Mouse (Mus musculus) forebrain, postnatal 0 days (tissue): ENCODE measurements around the gene Nrip2. TPM values are rescaled to one million over a fixed set of nuclear protein-coding genes. Genes with fewer than 3 reads are reported as not detected.

Experiments
- ATAC-seq: fragments of 200-750 bp; cut with Nextera tagmentation; 2 replicates; pipeline ENCODE4 v1.8.0; 2017; ENCODE audit warnings: mild to moderate bottlenecking, moderate library complexity
- DNase-seq: peaks from one replicate; pipeline ENCODE4 v3.0.0-alpha.2; 2015
- H3K27ac ChIP-seq: fragments of 300-500 bp; sonication (generic); 2 replicates; pipeline ENCODE4 v1.5.1; 2014; ENCODE audit warnings: low read depth, mild to moderate bottlenecking, antibody characterized with exemption, low read length, moderate library complexity, mixed read lengths
- H3K27me3 ChIP-seq: fragments of 300-500 bp; sonication (generic); 2 replicates; pipeline ENCODE4 v1.6.1; 2014; ENCODE audit warnings: mild to moderate bottlenecking, low read length, mixed read lengths; ENCODE audit not compliant: insufficient read depth
- H3K36me3 ChIP-seq: fragments of 300-500 bp; sonication (generic); 2 replicates; pipeline ENCODE4 v1.6.1; 2014; ENCODE audit warnings: mild to moderate bottlenecking, moderate library complexity; ENCODE audit not compliant: insufficient read depth
- H3K4me1 ChIP-seq: fragments of 300-500 bp; sonication (generic); 2 replicates; pipeline ENCODE4 v1.6.1; 2014; ENCODE audit warnings: antibody characterized with exemption; ENCODE audit not compliant: insufficient read depth
- H3K4me2 ChIP-seq: fragments of 300-500 bp; sonication (generic); 2 replicates; pipeline ENCODE4 v1.6.1; 2014; ENCODE audit warnings: low read depth, mild to moderate bottlenecking, moderate library complexity
- H3K4me3 ChIP-seq: fragments of 300-500 bp; sonication (generic); 2 replicates; pipeline ENCODE4 v1.5.1; 2014; ENCODE audit warnings: low read depth, low read length, mixed read lengths
- H3K9ac ChIP-seq: fragments of 300-500 bp; sonication (generic); 2 replicates; pipeline ENCODE4 v1.6.1; 2014; ENCODE audit warnings: mild to moderate bottlenecking
- H3K9me3 ChIP-seq: fragments of 300-500 bp; sonication (generic); 2 replicates; pipeline ENCODE4 v1.6.1; 2016; ENCODE audit warnings: low read length
- CTCF ChIP-seq: sonication (generic); IDR thresholded peaks from 2 replicates; pipeline ENCODE4 v1.5.1; 2016; ENCODE audit warnings: antibody characterized with exemption, control low read depth, low read depth
- WGBS: fragments of 180-500 bp; shearing (Covaris S2); extraction: QIAGEN DNeasy Blood & Tissue Kit; methylation state at CpG from one replicate; pipeline ENCODE4 v1.1.7; 2014; 5-methylcytosine and 5-hydroxymethylcytosine counted together
- polyA plus RNA-seq: library from polyadenylated mRNA; unstranded; fragments of >200 nt; fragmentation: Nextera tagmentation; extraction: Ambion mirVana; gene quantifications from 2 replicates; pipeline ENCODE4 v1.2.1, GENCODE M21; 2015
- total RNA-seq: library from RNA; depleted of rRNA; stranded (reverse); fragments of >200 nt; gene quantifications from 2 replicates; pipeline ENCODE4 v1.2.3, GENCODE M21; 2014

The Nrip2 gene
- total and polyA plus RNA-seq, 2 experiments from 2014 or later, result 7.4 to 8.5 TPM

DNA sequence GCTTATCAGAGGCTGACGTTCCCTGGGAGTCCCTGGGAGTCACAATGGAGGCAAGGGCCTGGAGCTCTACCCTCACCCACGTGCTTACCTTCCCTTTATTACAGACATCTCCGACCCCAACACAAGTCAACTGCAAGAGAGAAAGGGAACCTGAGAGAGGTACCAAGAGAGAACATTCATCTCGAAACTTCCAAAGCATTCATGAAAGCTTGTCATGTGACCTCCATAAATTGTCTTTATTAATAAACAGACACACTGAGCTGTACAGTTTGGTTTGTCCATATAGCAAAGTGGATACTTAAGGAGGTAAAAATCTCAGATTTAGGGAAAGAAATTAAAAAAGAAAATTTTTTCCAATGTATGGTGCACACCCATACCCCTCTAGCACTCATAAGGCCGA, 17.1 kb downstream of the Nrip2 start:
- no peak for TF ChIP-seq CTCF
- Histone ChIP-seq H3K36me3 (peaks cover 23% of the 10 kb centered on the region), H3K4me2 (no peak overlapping the region), H3K27me3 (no peaks in the 10 kb centered on the region), H3K4me1 (no peaks in the 10 kb centered on the region), H3K9me3 (no peaks in the 10 kb centered on the region), H3K9ac (no peak overlapping the region), H3K4me3 (no peak overlapping the region), H3K27ac (no peak overlapping the region)
- DNase-seq (no peak), ATAC-seq (no peak)
- WGBS, result 92% methylated on average over 5 of the region's 5 CpGs

DNA sequence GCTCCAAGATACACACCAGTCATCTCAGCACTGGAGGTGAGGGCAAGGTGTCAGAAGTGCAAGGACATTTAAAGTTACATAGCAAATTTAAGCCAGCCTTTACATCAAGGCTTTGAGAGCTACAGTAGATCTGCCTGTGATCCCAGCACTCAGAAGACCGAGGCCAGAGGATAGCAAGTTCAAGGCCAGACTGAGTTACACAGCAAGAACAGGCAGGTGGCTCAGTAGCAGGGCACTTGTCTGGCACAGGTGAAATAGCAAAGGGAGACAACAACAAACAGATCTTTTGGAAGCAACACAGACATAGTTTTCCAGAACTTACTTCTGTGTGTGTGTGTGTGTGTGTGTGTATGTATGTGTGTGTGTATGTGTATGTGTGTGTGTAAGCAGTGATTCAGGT, 19.0 kb downstream of the Nrip2 start:
- 93% methylated on average over 1 of the region's 1 CpGs for WGBS
- Histone ChIP-seq H3K4me3 (no peak overlapping the region), H3K4me1 (0 out of 2 replicates have a peak, but pooled peaks cover under 1% of the 10 kb centered on the region), H3K9ac (no peak overlapping the region), H3K27ac (no peak overlapping the region), H3K27me3 (no peaks in the 10 kb centered on the region), H3K36me3 (peaks cover 10% of the 10 kb centered on the region; the same call in 1 of the 2 replicates), H3K9me3 (no peaks in the 10 kb centered on the region), H3K4me2 (no peak overlapping the region)
- no peak for TF ChIP-seq CTCF
- ATAC-seq, result no peak
- DNase-seq, result no peak

DNA sequence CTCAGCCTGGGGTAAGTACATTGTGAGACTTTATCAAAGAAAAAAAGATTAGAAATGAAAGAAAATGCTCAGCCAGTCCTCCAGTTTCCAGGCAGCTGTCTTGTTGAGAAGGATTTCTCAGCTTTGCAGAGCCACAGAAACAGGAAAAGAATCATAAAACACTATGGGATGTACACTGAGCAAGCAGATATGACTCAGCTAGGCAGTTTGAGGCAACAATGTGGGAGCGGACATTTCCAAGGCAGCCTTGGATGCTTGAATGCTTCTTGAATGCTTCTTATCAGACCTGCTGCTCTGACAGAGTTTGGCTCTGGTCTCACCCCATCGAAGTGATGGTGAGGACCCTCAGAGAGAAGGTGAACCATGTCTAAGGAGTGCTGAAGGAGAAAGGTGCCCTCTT, 21.9 kb downstream of the Nrip2 start:
- ATAC-seq, result no peak
- no peak for TF ChIP-seq CTCF
- Histone ChIP-seq H3K27me3 (no peaks in the 10 kb centered on the region), H3K9ac (no peak overlapping the region), H3K27ac (no peak overlapping the region), H3K4me3 (no peak overlapping the region), H3K36me3 (0 out of 2 replicates have a peak, but pooled peaks cover 1% of the 10 kb centered on the region), H3K4me2 (no peak overlapping the region), H3K4me1 (0 out of 2 replicates have a peak, but pooled peaks cover 6% of the 10 kb centered on the region), H3K9me3 (no peaks in the 10 kb centered on the region)
- no peak for DNase-seq
- WGBS, result 96% methylated on average over 2 of the region's 2 CpGs

DNA sequence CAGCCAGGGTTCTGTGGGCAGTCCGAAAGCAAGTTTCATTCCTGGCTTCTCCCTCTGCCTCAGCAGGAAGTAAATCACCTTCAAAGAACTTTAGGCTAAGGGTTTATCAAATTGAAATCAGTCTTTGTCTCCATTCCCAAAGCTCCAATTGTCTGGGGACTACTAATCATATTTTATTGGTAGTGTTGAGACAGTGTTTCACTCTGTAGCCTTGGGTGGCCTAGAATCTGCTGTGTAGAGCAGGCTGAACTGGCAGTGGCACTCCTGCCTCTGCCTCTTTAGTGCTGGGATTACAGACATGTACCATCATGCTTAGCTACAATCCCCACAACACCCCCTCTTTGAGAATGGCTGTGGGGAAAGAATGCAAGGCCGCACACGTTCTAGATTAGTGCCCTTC, 22.4 kb downstream of the Nrip2 start:
- DNase-seq (no peak), ATAC-seq (no peak)
- H3K36me3 ChIP-seq, result no peaks in the 10 kb centered on the region
- TF ChIP-seq CTCF, result no peak
- H3K9ac ChIP-seq, result no peak overlapping the region
- no peak overlapping the region for H3K27ac ChIP-seq
- no peak overlapping the region for H3K4me2 ChIP-seq
- no peak overlapping the region for H3K4me3 ChIP-seq
- 92% methylated on average over 3 of the region's 3 CpGs for WGBS
- H3K27me3 ChIP-seq, result no peaks in the 10 kb centered on the region
- 0 out of 2 replicates have a peak, but pooled peaks cover 6% of the 10 kb centered on the region for H3K4me1 ChIP-seq
- H3K9me3 ChIP-seq, result no peaks in the 10 kb centered on the region

DNA sequence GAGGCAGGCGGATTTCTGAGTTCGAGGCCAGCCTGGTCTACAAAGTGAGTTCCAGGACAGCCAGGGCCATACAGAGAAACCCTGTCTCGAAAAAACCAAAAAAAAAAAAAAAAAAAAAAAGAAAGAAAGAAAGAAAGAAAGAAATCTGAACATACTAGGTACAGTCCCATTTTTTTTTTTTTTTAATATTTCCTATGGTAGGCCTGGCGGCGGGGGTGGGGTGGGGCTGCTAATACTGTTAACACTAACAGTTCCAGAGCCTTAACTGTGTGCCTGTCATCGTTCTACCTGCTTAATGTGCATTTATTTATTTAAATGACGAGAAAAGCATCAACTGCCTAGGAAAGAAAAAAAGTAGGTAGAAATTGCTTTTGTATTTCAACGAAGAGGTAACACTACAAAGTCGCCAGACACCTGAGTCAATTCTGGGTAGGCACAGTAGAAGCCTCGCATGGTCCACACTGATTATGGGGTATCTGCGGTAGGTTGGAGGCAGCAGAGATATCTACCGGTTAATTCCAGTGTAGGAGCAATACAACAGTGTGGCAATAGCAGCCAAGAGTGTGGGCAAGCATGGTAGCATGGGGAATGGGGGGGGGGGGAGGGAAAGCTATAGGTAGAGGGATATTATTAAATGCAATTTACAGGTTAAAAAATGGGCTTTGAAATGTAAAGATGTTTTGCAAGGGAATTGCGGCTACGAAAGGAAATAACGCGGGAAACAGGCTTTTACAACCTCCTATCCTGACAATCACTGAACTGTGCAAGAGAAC, 24.6 kb downstream of the Nrip2 start:
- Histone ChIP-seq H3K27ac (peak overlapping the region; percentile 98), H3K9ac (peak overlapping the region; percentile 81), H3K9me3 (no peaks in the 10 kb centered on the region), H3K4me3 (peak overlapping the region; percentile 53), H3K36me3 (peaks cover 5% of the 10 kb centered on the region; the same call in 1 of the 2 replicates), H3K4me2 (peak overlapping the region; percentile 66), H3K4me1 (0 out of 2 replicates have a peak, but pooled peaks cover 6% of the 10 kb centered on the region), H3K27me3 (no peaks in the 10 kb centered on the region)
- no peak for DNase-seq
- 44% methylated on average over 15 of the region's 16 CpGs for WGBS
- TF ChIP-seq CTCF, result no peak
- 0 out of 2 replicates have a peak, but pooled peaks have one; percentile 16 for ATAC-seq

DNA sequence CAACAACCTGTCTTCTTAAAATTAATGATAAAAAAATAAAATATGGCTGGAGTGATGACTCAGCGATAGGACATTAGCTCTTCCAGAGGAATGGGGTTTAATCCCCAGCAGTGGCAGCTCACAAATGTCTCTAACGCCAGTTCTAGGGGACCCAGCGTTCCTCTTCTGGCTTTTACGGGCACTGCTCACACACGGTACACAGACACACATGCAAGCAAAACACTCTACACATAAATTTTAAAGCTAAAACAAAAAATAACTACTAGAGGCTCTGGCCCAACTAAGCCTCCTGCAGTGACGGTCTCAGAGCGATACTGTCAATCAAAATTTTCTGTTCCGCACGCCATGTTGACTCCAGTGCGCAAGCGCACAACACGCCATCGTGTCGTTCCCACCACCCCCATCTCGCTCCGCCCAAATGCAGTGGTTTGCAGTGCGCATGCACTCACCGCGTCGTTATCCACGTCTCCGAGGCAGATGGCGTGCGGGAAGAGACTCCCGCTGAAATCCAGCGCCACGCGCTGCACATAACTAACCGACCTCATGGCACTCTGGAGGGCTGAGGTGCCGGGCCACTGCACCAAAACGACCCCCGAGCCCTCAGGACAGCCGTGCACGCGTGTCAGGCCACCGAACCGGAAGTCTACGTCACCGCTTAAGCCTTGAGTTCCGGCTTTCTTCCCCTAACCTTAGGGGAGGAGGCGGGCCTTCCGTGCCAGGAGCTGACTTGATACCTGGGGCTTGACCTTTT, 25.3 kb downstream of the Nrip2 start, which contains the start of gene Itfg2:
Gene Itfg2 (minus strand): TSS at position 663 of the 751 bp plus-strand sequence.
- H3K9me3 ChIP-seq, result no peaks in the 10 kb centered on the region
- H3K4me1 ChIP-seq, result 0 out of 2 replicates have a peak, but pooled peaks cover 6% of the 10 kb centered on the region
- H3K4me3 ChIP-seq, result peak within 1 kb of the TSS; percentile 53
- H3K27ac ChIP-seq, result peak within 1 kb of the TSS; percentile 98
- peak within 1 kb of the TSS; percentile 81 for H3K9ac ChIP-seq
- H3K27me3 ChIP-seq, result no peaks in the 10 kb centered on the region
- DNase-seq, result peak; percentile 99
- peak within 1 kb of the TSS; percentile 66 for H3K4me2 ChIP-seq
- peaks cover 8% of the 10 kb centered on the region for H3K36me3 ChIP-seq
- WGBS, result under 1% methylated on average over 42 of the region's 42 CpGs
- TF ChIP-seq CTCF, result peak; percentile 17; the same call in 1 of the 2 replicates
- peak; percentile 97 for ATAC-seq
